In the genomic region with DNA sequence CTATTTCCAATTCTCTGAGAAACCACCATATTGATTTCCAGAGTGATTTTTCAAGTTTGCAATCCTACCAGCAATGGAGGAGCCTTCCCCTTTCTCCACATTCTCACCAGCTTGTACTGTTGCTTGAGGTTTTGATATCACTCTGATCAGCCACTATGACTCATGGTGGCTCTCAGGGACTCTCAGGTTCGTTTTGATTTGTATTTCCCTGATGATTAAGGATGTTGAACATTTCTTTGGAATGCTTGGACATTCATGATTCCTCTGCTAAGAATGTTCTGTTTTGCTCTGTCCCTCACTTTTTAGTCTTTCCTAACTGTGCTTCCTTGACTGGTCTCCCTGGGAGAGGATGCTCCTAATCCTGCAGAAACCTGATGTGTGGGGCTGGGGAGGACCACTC, we compare ENCODE assay signal across 27 mouse cellular contexts. TPM values are rescaled to one million over a fixed set of nuclear protein-coding genes. Genes with fewer than 3 reads are reported as not detected.
A peak's percentile ranks its signal among the peaks of the same experiment; 100 is the strongest.
DNase-seq lines count a peak whose midpoint lies in the region; TF ChIP-seq lines count a peak whose summit lies in the region.
"Had no signal": no experiment of that assay in that cellular context is flagged by ENCODE, and none has a peak within 500 bp of the region (broad histone marks: within the 10 kb centered on the region; RNA-seq: fewer than 3 reads in every experiment).

No protein-coding gene starts in this region.

- no peak overlapping the region for H3K4me3 ChIP-seq in C2C12 (ENCODE audit: insufficient read depth, poor library complexity, severe bottlenecking)
- no peak overlapping the region for H3K4me3 ChIP-seq in embryonic fibroblast, embryonic 13.5 days (ENCODE audit: insufficient read depth, low read length)
- no peak overlapping the region for H3K4me3 ChIP-seq in gastrocnemius, adult 2 months
- H3K4me3 ChIP-seq: embryonic facial prominence, embryonic 13.5 days; embryonic facial prominence, embryonic 15.5 days; forebrain, embryonic 13.5 days; forebrain, embryonic 15.5 days had no signal

- TF ChIP-seq CTCF in C2C12 (IDR thresholded peaks at IDR 0.05; ENCODE audit: control insufficient read depth, insufficient read depth, insufficient read length) = no peak
- no peak for TF ChIP-seq CTCF in embryonic fibroblast, embryonic 13.5 days (IDR thresholded peaks at IDR 0.05; ENCODE audit: borderline replicate concordance, insufficient read depth, low read length)
- no peak for TF ChIP-seq CTCF in gastrocnemius, adult 2 months (IDR thresholded peaks at IDR 0.05)

- H3K27me3 ChIP-seq in C2C12 (ENCODE audit: control insufficient read depth, insufficient read depth, insufficient read length) = no peaks in the 10 kb centered on the region
- H3K27me3 ChIP-seq: CH12.LX; embryonic facial prominence, embryonic 13.5 days; embryonic facial prominence, embryonic 15.5 days; forebrain, embryonic 13.5 days; forebrain, embryonic 15.5 days had no signal

- no peaks in the 10 kb centered on the region for H3K79me2 ChIP-seq in C2C12 (ENCODE audit: control insufficient read depth, insufficient read depth)

- no peak for TF ChIP-seq POLR2A in embryonic fibroblast, embryonic 13.5 days (IDR thresholded peaks at IDR 0.05; ENCODE audit: low read depth, low read length)

- H3ac ChIP-seq in C2C12 (ENCODE audit: control insufficient read depth, insufficient read length, low read depth) = no peak overlapping the region

- peak overlapping the region; percentile 67; the same call in 1 of the 2 replicates for H3K27ac ChIP-seq in embryonic fibroblast, embryonic 13.5 days (ENCODE audit: insufficient read depth, low read length)
- H3K27ac ChIP-seq in gastrocnemius, adult 2 months = no peak overlapping the region
- H3K27ac ChIP-seq: embryonic facial prominence, embryonic 13.5 days; embryonic facial prominence, embryonic 15.5 days; forebrain, embryonic 13.5 days; forebrain, embryonic 15.5 days had no signal

- H3K4me1 ChIP-seq in embryonic fibroblast, embryonic 13.5 days (ENCODE audit: control insufficient read depth, insufficient read depth, low read length) = peaks cover 4% of the 10 kb centered on the region
- H3K4me1 ChIP-seq: embryonic facial prominence, embryonic 13.5 days; embryonic facial prominence, embryonic 15.5 days; forebrain, embryonic 13.5 days; forebrain, embryonic 15.5 days had no signal

- intact Hi-C loops in gastrocnemius, adult 2 months (cut with DNase I) = no loop called here
- intact Hi-C loops in heart, postnatal 14 days (cut with DNase I) = no loop called here

- H3K36me3 ChIP-seq in C2C12 (ENCODE audit: control insufficient read depth, insufficient read depth) = no peaks in the 10 kb centered on the region
- H3K36me3 ChIP-seq: embryonic facial prominence, embryonic 13.5 days; embryonic facial prominence, embryonic 15.5 days; forebrain, embryonic 15.5 days; G1E had no signal

- H3K79me3 ChIP-seq in C2C12 (ENCODE audit: low read depth) = no peaks in the 10 kb centered on the region

- DNase-seq in 3T3-L1 (ENCODE audit: low read depth, low spot score) = peak; percentile 86
- no peak for DNase-seq in gastrocnemius, adult 2 months
- no peak for DNase-seq in heart, postnatal 14 days
- no peak for DNase-seq in B cell, adult 2 months
- DNase-seq: adrenal gland, adult 2 months; adrenal gland, postnatal 10 days; adrenal gland, postnatal 25 days; cerebellum, adult 11 months; cerebellum, adult 18-20 months; cerebellum, adult 8-10 months; cerebellum, adult 9-11 months; cerebellum, postnatal 14 days; cerebellum, postnatal 36 days; embryo, embryonic 11 days; forebrain, postnatal 0 days had no signal

TF ChIP-seq in C2C12, 6 proteins besides CTCF, POLR2A, EP300 and RAD21:
- TF ChIP-seq USF1 (IDR thresholded peaks at IDR 0.05; ENCODE audit: low read depth) (no peak), FOSL1 (IDR thresholded peaks at IDR 0.05; ENCODE audit: insufficient read depth, low read length, poor library complexity, severe bottlenecking) (peak; percentile 83)

RNA-seq across cellular contexts. Expression of gene Cpb1, which starts 6.3 kb away (rescaled TPM):
- not detected for polyA plus RNA-seq in C2C12 (2012; fragmentation: generic; extraction: Trizol)
- polyA plus RNA-seq in embryonic fibroblast, embryonic 13.5 days (2011; ENCODE audit: insufficient read length, low read depth, missing spikeins) = 0.89 TPM in 1 of 2 replicates, not detected in the other
- not detected for total RNA-seq in gastrocnemius, adult 2 months (2021)
- not detected for total RNA-seq in heart, postnatal 14 days (2021)
- total RNA-seq: CH12.LX; common myeloid progenitor, adult 5-6 weeks had no signal
- polyA plus RNA-seq: CD4-positive, CD25-positive, alpha-beta regulatory T cell, adult 4 months; embryonic facial prominence, embryonic 11.5 days; embryonic facial prominence, embryonic 13.5 days; forebrain, embryonic 11.5 days; forebrain, embryonic 13.5 days; forebrain, embryonic 15.5 days; G1E had no signal

RNA-seq across cellular contexts. Expression of gene Cpa3, which starts 39.8 kb away (rescaled TPM):
- not detected for polyA plus RNA-seq in C2C12 (2012; fragmentation: generic; extraction: Trizol)
- polyA plus RNA-seq in embryonic fibroblast, embryonic 13.5 days (2011; ENCODE audit: insufficient read length, low read depth, missing spikeins) = not detected in 2 replicates
- total RNA-seq in gastrocnemius, adult 2 months (2021) = 1 to 10 TPM in 1 of 2 experiments, under 1 TPM in 1; 0.94 to 3.4 TPM
- 1 to 10 TPM; 2.3 to 2.8 TPM for total RNA-seq in heart, postnatal 14 days (2021)
- total RNA-seq: CH12.LX had no signal
- polyA plus RNA-seq: forebrain, embryonic 13.5 days had no signal
